Mouse (Mus musculus) 416B (cell line): ENCODE measurements at regions not wholly inside any gene's neighbourhood (a gene's known extent, or its start where the extent isn't known, plus 50 kb on each side); places are given as distances from the start of the nearest gene placed in this dataset.

Source experiments
- DNase-seq: peaks from one replicate; pipeline ENCODE4 v3.0.0; 2011; ENCODE audit warnings: low read depth

GRCm38 (mm10) chr17:41015317-41015716, 80.5 kb upstream of the Cenpq start:
- peak; percentile 13 for DNase-seq
